Mouse (Mus musculus) adrenal gland, adult (tissue): ENCODE results near the gene Sdc1.
A peak's percentile ranks its signal among the peaks of the same experiment; 100 is the strongest.

Source experiments
- DNase-seq, 2 experiments: peaks; one replicate each; pipeline ENCODE4 v3.0.0; 2022 to 2023; ENCODE audit warnings: low spot score in 1 of 2; ENCODE audit not compliant: inconsistent age in 2 of 2

The Sdc1 gene

DNA sequence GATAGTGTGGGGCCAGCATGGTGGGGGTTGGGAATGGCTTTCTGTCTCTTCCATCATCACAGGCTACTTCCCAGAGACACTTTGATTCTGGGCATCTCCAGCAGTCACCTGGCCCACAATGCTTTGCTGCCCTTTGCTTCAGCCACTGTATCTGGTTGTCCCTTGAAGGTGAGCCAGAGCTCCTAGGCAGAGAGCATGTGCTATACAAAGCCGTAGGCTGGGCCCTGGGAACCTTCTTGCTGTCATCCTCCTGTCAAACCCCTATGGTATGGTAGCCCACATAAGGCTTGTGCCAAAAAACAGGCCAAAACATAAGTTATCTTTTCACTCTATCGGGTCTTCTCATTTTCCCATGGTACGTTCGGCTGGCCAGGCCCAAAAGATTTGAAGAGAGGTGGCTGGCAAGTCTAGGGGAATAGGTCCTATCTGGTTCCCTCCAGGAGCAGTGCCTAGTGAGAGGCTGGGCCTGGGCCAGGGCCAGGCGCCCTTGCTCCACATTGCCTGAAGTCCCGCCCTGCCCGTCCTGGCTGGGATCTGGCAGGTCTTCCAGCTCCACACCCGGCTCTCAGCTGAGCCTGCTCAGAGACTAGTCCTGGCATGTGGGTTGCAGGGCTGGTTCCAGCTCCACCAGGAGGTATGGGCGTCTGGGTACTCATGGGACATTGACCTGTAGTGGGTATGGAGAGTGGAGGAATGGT, 10.7 kb downstream of the Sdc1 start:
- peak; percentile 26 to 88 for DNase-seq

DNA sequence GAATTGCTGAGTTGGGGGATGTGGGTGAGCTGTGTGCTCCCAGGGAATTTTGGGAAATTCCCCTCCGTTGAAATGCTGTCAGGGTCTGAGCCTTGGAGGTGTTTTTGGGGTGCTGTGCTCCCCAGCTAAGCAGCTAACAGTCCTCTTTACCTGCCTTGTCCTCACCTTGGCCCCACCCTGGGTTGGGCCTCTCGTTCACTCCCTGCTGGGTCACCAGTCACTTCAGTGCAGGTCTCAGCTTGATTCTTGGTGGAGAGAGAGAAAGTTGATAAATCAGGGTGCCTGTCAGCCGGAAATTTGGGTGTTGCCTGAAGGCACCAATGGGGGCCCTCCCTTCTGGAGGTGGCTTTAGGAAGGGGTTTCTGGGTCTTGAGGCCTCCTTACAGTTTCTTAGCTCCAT, 11.4 kb downstream of the Sdc1 start:
- DNase-seq = no peak

DNA sequence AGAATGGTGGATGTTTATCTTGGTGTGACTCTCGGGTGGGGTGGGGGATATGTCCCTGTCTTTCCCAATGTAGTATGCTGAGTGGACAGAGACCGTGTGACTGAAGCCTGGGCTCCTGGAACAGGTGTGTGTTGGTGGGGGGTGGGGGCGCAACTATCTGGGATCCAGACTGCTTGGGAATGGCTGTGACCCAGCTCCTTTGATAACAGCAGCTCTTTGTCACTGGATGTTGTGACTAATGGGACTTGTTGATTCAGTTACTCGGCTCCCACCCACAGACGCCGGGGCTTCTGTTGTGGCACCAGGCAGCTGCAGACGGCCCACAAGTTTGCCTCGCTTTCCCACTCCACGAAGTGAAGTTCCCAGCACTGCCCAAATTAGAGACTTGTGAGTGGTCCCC, 13.1 kb downstream of the Sdc1 start:
- no peak for DNase-seq

DNA sequence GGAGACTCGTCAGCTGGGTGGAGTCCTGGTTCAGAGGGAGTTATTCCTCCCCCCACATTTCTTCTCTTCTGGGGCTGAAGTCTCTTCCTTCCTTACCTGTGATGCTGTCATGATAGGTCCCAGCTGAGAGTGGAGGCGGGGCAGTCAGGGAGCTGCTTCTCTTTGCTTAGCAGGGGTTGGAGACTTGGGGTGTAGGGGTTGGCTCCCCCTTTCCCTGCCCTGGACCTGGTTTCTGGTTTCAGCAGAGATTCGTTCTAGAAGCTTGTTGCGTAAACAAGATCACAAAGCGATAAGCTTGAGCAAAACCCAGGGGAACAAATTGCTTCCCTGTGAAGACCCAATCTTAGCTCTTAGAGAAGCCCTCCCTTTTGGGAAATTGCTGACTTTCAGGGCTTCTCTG, 15.4 kb downstream of the Sdc1 start:
- DNase-seq = no peak

DNA sequence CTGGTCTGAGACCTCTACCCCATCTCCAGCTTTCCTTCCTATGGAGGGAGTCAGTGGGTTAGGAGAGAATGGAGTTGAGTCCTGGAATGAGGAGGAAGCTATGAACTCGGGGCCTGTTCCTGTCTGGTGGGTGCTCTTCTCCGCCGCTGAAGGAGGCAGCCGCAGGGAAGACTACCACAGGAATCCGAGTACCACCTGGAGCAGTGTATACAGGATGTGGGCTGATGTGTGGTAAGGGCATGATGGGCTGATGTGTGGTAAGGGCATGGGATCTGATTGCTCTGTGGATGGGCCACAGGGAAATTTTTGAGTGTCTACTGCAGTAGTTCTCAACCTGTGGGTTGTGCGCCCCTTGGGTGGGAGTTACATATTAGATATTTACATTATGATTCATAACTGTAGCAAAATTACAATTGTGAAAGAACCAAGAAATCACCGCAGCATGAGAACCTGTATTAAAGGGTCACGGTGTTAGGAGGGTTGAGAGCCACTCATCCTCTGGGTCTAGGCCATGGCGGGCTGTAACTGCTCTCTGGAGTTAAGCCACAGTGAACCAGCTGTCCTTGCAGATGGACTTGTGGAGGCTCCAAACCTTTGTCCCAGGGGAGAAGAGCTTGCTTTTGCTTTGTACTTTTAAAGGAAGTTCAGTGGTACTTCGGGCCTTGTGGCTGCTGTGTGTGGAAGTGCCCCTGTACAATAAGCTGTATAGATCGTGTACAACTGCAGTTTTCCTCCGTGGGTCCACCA, 16.0 kb downstream of the Sdc1 start:
- DNase-seq = no peak

DNA sequence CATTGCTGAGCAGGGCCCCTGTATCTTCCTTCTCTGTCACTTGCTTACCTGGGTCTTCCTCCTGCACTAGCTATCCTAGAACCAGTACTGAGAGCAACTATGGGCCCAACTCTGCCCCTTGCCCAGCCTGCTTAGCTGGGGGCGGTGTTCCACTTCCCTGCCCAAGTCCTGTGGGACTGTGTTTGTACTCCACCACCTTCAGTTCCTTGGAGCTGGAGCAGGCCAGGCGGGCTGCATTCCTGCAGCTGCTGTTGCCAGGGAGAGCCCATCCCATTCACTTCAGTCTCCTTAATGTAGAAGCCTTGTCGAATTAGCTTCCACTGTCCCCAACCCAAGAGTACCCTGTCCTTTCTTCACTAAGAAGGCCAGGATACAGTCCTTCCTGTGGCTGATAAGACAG, 17.3 kb downstream of the Sdc1 start:
- no peak for DNase-seq

DNA sequence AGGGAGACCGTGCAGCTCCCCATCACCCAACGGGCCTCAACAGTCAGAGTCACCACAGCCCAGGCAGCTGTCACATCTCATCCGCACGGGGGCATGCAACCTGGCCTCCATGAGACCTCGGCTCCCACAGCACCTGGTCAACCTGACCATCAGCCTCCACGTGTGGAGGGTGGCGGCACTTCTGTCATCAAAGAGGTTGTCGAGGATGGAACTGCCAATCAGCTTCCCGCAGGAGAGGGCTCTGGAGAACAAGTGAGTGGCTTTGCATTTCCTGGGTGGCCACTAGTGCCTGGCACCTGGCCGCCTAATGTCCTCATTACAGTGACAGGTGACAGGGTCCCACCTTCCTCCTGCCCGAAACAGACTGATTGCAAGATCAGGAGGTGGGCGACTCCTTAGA, 19.5 kb downstream of the Sdc1 start:
- no peak for DNase-seq

DNA sequence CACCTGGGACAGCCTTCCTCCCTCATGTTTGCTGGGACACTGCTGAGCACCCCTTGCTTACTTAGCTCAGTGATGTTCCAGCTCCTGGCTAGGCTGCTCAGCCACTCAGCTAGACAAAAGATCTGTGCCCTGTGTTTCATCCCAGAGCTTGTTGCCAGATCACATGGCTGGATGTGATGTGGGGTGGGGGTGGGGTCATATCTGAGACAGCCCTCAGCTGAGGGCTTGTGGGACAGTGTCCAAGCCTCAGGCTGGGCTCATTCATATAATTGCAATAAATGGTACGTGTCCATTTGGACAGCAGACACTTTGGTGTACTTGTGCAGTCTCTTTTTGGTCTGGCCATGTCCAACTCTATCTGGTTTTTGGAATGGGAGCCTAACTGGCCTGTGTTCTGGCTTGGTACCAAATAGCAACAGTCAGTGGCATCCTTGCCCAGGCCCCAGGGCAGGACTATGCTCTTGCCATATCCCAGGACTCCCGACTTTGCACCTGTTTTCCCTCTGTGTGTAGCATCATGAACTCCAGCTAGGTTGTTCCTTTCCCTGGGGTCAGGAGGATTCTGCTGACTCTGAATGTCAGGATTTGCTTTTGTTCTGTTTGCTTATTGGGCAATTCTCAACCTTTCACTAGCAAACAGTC, 22.4 kb downstream of the Sdc1 start:
- no peak for DNase-seq

DNA sequence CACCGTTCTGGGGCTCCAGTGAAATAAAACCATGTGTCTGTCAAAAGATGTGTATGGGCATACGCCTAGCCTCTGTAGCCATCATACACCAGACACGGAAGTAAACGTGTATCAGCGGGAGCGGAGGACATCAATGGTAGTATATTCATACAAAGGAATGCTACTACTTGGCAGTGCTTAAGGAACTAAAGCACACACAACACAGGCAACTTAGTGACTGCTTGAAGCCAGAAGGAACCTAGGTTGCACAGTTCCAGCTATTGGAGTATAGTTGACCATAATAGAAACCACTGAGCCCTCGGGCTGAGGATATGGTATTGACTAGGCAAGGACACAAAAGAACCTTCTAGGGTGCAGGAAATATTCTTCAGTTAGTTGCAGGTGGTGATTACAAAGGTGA, 26.8 kb downstream of the Sdc1 start:
- DNase-seq = no peak

DNA sequence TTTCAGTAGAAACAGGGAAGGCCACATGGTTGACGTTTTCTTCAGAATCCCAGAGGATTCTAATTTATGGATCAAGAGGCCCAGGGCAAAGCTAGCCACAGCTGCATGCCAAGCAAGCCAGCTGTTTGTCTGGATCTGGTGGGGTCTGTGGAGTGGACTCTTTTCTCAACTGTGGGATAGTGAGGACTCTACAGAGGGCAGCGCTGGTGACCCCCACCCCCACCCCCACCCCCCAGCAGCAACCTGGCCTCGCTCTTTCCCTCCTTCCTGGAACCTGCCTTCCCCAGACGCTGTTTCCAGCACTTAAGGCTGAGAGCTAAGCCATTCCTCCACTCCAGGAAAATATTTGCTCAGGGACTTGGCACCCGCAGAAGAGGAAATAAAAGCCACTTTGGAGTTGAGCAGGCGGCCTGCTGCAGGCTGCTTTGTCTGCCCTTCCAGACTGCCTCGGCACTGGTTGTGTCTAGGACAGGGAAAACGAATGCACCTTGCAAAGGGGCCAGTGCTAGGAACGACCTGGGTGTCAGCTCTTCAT, 27.4 kb downstream of the Sdc1 start:
- no peak for DNase-seq

DNA sequence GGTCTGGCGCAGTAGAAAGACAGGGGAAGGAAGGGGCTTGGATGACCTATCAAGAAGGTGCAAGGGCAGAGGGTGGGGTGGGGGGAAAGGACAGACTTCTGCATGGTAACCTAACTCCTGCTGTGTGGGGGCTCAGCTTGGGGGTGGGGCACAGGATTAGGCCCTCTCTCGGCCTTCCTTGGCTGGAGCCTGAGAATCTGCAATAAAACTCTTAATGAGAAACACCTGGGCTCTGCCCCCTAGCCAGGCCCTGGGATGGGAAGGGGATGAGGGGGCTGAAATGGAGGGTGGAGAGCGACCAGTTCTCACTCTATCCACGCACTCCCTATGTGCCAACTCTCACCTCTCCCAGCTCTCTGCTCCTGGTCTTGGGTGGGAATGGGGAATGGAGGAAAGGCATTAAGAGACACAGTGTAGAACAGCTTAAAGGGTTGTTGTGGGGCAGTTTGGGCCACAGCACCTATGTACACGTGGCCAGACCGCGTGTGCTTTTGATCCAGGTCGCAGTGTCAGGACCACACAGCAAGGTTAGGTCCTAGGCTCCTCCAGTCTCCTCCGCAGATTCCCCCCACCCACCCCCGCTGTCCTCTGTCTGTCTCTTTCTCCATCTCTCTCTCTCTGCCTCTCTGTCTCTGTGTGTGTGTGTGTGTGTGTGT, 32.4 kb downstream of the Sdc1 start:
- no peak for DNase-seq

DNA sequence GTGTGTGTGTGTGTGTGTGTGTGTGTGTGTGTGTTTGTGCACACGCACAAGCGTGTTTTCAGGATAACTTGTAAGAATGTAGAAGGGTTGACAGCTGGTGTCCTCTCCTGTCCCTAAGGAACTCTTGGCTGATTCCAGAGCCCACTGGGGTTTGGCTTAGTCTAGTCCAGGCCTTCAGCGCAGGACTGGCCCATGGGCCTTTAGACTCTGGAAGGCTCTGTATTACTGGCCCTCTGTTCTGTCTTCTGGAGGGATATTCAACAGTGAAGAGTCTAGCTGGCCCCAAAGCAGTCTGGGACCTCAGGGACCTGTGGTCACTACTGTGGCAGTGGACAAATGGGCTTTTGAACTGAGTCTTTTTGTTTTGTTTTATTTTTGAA, 32.9 kb downstream of the Sdc1 start:
- no peak for DNase-seq

DNA sequence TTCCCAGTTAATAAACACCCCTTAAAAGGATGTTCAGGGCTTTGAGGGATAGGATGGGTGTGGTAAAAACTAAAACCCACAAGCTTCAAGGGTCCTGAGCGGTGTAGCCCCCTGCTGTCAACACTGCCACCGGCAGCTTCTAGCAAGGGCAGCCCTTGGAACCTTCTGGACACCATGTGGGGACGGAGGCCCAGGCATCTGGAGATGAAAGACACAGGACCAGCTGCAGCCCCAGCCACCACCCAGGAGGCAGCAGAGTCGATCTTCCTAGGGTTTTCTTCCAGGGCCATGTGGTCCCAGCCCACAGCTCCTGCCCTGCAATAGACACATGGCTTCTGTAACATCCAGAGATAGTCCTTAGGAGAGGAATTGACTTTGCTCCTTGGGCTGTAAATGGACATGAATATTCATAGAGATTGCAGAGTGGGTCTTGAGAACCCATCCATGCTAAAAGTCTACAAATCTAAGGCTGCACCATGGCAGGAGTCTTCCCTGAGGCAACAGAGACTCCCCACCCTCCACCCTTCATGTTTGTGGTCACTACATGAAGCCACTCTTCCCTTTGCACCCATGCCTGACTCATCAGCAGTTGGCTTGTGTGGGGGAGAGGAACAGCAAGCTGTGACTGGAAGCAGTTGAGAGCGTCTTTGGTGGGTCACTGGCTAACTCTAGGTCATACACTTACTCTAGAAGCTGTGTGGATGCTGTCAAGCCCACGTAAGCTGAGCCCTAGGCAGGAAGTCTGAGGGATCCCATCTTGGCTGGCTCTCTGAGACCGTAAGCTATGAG, 34.0 kb downstream of the Sdc1 start:
- no peak for DNase-seq

DNA sequence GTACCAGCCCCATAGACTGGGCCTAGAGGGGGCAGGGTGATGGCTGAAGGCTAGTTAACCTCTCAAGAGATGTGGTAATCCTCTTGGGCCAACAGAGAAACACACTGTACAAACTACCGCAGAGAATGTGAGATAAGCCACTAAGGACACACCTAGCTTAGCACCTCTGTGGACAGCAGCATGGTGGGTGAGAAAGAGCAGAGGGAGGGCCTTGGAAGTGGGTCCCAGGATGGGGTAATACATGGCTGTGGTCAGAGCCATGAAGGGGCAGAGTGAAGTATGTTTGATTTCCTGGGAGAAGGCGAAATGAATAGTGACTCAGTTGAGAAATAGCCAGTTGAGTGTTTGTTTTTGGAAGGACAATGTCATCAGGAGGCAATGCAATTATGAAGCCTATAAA, 38.0 kb downstream of the Sdc1 start:
- DNase-seq = peak in 1 of 2 experiments; percentile 71

DNA sequence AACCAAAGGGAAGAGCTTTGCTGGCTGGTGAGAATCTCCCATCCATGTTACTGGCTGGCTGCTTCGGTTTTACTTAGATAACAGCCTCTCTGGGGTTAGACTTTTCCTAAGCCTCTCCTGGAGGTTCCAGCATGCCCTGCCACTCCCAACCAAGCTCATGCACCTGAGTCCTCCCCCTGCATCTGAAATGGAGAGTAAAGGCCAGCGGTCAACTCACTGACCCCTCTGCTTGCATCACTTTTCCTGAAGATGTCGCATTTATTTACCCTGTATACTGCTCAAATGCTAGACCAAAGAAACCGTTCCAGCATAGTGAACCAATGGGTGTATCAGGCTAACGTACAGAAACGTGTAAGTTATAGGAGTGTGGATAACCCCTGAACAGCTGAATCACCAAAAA, 38.5 kb downstream of the Sdc1 start:
- DNase-seq = no peak

DNA sequence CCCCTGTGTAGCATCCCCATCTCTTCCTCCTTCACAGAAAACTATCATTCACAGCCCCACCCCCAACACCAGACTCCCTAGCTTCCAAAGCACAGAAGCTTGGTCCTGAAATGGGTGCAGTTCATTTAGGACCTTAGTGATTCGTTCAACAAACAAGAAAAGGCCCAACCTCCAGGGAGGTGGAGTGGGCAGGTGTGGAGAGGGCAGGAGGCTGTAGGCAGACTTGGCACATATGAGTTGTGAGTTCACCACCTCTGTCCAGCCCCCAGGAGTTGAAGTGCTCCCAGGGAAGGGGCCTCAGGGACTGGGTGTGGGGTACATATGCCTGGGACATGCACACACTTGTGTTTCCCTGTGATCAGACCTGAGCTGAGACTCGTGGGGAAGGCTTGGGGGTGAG, 39.8 kb downstream of the Sdc1 start:
- DNase-seq = no peak

DNA sequence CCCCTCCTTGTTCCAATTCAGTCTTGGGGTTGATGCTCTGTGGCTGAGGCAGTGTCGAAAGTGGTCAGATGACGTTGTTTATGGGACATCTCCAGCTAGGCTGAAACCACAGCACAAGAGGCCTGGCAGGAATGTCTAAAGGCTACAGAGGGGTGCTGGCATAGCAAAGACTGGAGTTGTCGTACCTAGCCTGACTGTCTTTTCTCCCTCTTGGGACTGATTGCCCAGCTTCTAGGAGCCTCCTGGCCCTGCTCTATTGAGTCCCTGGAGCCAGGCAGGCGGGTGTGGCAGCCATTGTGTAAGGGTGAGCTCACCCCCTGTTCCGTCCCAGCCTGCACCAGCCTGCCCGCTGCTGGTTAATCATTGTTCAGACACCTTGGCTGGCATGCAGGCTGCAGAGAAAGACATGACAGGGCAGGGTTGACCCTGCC, 40.3 kb downstream of the Sdc1 start:
- DNase-seq = no peak

DNA sequence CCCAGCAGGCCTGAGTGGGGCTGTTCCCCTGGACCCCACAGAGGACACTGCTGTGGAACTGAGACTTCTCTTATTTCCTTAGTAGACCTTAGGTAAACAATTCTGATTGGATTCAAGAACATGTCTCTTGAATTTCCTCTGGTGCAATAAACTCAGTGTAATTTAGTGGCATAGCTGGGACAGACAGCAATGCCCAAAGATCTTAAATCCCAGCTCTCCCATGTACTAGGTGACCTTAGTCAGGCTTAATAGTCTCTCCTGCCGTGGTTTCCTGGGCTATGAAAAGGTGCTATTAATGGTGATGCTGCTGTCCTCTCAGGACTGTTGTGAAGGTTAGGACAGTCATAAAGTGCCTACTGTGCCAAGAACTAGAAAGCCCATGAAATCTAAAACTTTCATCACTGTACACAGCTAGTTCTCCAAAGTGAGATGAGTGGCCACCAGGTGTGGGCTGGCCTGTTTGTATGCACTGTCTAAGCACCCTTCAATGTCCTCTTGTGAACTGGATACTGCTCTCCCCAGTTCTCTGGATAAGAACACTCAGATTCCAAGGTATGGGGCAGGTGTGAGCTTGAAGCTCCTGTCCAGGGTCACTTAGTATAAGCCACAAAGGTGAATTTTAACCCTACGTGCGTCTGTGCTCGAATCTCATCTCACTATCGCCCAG, 40.9 kb downstream of the Sdc1 start:
- DNase-seq = no peak

DNA sequence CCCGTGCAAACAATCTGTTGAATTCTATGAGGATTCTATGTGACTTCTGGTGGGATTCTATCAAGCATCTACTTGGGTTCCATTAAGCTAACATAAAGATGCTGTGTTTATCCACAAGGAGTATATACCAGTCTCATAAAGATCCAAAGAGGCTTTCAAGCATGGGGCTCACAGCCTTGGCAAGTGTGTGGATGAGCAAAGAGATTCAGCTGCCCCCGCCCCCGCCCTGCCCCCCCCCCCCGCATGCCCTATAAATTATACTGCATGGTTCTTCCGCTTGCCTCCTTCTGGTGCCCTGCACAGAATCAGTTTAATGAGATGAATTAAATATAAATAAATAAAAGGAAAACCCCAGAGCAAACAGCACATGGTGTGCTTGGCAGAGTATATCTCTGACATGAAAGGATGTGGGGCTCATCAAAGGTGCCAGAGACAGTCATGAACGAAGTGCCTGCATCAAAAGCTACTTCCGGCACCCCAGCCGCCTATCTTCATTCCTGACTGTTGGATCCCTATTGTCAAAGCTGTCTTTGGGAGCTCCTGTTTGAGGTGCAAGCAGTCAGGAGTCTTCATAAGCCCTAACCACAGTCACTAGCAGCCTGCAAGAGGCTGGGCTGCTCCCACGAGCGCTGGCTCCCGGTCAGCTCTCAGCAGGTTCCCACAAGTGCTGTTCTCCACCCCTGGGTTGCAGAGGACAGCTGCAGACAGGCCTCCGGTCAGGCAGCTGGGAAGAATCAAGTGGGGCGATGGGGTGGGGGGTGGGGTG, 46.5 kb downstream of the Sdc1 start:
- DNase-seq = peak in 1 of 2 experiments; percentile 12
